Mouse (Mus musculus) left cerebral cortex, adult 8-10 months (tissue): ENCODE measurements around the gene Lasp1. TPM values are rescaled to one million over a fixed set of nuclear protein-coding genes. Genes with fewer than 3 reads are reported as not detected.
"Not testable (repeated sequence)": the region's sequence is repeated elsewhere in the genome, so short reads cannot be mapped to it uniquely, and the experiment has no call there.

ENCODE experiments used
- DNase-seq, 2 experiments: peaks; one replicate each; pipeline ENCODE4 v3.0.0; 2022; ENCODE audit warnings: low spot score in 2 of 2
- total RNA-seq, 4 experiments: library from RNA; stranded (reverse); gene quantifications; 2 replicates each; pipeline ENCODE4 v1.2.4; 2022

Lasp1 gene
- 100 to 1,000 TPM; 138 to 169 (median 155) TPM for total RNA-seq

DNA sequence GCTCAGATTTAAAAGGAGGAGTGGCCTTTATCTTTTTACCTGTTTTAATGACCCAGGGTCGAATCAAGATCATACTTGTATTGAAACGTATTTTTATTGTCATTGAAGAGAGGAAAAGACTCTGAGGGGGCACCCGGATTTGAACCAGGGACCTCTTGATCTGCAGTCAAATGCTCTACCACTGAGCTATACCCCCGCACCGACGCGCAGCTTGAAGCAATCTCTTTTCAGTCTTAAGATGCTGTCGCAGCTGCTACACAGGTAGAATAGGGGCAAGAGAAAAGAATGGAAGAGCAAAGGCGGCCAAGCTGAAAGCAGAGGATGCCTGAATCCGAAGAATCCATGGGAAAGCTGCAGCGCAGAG is at the start of gene Lasp1:
Gene Lasp1, plus strand, starts transcription at position 219 of the 364 bp plus-strand sequence.
- peak; percentile 84 to 98 for DNase-seq

DNA sequence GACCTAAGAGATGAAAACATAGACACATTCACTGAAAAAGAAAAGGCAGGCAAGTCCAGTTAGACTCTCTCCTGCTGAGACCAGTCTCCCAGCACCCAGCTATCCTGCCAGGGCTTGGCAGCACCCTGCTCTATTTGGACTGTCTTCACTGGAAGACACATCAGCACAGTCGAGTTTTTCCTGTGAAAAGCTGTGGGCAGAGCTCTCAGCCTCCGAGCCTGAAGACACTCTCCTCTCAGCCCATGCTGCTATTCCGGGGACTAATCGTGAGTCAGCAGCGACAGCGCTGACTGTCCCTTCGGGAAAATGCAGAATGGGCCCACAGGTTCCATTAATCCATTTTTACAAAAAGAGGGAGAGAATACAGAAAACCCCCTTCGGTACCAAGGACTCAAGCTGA is 45.5 kb upstream of the Lasp1 start:
- DNase-seq, result peak; percentile 31 to 74

DNA sequence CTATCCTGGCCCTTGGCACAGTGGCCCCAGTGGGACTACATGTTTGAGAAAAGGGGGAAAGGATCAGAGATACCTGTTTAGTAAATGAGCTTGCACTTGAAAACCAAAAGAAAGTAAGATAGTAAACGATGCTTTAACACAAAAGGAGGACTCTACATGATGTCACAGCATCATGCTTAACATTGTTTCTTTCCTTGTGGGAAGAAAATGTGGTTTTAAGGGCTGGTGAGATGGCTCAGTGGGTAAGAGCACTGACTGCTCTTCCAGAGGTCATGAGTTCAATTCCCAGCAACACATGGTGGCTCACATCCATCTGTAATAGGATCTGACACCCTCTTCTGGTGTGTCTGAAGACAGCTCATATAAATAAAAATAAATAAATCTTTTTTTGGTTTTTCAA is 40.7 kb upstream of the Lasp1 start:
- DNase-seq, result no peak

DNA sequence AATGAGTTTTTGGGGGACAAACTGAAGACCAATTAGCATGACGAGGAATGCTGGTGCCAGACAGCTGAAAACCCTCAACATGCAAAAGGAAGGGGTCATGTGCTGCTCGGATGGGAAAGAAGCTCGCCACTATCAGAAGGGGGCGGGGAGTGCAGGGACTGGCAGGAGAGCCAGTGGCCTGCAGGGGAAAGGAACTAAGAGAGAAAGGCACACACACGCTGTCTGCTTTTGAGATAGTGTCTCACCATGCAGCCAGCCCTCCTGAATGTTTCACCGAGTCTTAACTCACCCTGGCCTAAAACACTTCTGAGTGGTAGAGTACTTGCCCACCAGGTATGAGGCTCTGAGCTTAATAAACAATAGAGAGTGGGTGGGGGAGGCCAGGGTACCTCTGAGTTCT is 39.9 kb upstream of the Lasp1 start:
- DNase-seq, result no peak

DNA sequence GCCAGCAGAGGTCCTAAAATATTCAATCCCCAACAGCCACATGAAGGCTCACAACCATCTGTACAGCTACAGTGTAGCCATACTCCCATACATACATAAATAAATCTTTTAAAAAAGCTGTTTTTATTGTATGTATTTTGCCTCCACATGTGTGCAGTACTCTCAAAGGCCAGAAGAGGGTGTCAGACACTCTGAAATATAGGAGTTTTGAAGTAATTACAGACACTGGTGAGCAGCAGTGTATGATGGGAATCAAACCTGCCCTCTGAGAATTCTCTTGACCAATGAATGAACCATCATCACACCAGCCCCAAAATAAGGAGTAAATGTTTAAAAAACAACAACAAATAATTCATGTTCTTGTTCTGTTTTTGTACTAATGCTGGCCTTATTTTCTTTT is 37.2 kb upstream of the Lasp1 start:
- no peak for DNase-seq

DNA sequence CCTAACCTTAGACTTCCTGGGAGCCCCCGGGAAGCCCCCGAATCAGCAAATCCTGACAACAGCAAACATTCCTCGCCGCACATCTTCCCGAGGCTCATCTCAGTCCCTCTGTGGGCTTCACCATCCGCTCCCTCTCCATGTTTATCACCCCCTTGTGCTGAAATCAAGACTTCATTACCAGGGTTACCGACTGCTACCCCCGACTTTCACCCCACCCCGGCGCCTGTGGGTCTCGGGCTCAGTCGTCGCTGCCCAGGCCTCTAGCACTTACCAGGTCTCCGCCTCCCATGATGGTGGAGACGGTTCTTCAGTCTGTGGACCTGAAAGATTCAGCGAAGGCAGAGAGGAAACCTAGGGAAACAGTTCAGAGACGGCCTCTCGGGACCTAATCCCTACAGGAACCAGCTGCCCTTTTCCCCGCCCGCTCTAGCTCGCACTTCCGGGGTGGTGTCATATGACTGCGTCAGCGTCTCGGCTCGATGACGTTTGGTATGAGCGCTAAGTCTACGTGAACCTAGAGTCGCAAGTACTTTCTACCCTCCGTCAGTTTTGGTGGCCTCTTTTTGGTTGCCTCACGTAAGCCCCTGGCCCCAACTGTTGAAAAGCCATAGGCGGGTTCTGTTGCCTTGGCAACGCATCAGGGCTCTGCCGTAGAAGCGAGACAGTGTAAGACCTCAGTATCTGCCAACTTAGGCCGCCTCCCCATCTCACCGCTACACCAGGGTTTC is 32.5 kb upstream of the Lasp1 start, which contains the start of gene Cwc25:
Gene Cwc25, minus strand, starts transcription at position 403 of the 728 bp plus-strand sequence.
- peak; percentile 94 to 98 for DNase-seq

DNA sequence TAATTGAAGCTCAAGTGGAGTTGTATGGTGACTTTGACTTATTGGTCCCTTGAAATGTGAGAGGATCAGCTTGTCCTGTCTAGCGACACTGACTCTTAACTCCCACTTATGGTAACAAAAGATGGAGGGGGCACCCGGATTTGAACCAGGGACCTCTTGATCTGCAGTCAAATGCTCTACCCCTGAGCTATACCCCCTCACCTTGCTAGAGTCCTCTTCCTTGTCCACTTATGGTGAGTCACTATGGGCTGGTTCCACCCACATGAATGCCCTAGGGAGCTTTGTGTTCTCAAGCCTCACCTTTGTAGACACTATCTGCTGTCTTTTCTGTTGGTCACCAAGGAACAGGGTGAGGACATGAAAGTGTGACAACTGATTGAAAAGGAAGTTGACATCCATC is 29.1 kb upstream of the Lasp1 start:
- DNase-seq, result no peak

DNA sequence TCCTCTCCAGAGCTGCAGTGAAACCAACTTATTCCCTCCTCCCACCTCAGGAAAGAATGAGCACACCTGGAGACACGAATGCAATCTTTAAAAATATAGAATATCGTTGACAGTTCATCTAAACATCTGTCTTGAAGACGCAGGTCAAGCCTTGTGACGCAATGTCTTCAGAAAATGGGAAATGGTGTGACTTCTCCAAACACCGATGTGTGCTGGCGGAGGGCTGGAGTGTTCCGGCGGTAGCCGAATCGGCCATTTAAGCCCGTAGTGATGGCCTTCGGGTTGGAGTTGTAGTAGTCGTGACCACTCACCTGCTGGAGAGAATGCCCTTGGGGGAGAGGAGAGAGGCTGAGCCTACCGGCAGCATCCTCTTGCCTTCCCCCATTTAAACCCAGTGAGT is 27.4 kb upstream of the Lasp1 start:
- no peak for DNase-seq

DNA sequence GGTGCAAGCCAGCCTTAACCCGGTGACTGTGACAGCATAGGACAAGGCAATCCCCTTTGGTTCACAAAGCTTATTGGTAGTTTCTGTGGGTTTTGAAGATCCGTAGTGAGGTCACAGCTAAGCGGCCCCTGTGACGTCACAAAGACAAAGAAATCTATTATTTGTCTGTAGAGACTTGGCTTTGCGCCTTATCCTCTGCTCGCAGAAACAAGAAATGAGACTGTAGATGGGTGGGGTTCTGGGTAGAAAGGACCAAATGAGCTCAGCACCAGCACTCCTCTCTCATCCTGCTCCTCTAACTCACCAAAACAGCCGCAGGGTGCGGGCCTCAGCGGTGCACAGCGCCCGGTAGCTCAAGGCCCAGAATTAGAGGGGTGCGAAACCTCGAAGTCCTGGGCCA is 23.6 kb upstream of the Lasp1 start:
- DNase-seq, result no peak

DNA sequence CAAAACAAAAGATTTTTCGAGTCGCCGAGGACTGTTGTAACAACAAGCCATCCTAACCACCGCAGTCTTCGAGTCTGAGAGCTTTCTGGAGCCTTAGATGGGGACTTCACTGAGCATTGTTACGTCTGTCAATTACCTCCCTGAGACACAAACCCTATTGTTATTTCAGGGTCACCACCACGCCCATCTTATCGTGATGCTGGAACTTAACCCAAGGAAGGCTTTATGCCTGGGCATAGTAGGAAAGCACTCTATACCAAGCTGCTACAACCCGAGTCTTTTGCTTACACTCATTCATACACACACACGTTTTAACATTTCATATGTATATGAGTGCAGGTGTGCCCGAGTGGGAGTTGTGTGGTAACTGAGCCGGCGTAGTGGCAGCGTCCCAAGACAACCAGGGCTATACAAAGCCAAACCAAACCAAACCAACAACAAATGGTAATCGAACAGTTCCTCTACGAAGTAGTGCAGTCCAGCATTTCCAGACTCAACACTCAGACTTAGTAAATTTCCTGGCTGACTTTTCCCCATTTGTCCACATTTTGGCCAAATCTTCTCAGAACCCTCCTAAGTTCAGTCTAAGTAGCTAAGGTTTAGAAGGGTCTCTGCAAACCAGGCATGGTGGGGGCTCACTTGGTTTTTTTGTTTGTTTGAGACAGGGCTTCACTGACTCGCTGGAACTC is 22.8 kb upstream of the Lasp1 start, which contains the start of gene 1700001P01Rik:
Gene 1700001P01Rik, minus strand, starts transcription at position 111 of the 689 bp plus-strand sequence.
- DNase-seq, result no peak

DNA sequence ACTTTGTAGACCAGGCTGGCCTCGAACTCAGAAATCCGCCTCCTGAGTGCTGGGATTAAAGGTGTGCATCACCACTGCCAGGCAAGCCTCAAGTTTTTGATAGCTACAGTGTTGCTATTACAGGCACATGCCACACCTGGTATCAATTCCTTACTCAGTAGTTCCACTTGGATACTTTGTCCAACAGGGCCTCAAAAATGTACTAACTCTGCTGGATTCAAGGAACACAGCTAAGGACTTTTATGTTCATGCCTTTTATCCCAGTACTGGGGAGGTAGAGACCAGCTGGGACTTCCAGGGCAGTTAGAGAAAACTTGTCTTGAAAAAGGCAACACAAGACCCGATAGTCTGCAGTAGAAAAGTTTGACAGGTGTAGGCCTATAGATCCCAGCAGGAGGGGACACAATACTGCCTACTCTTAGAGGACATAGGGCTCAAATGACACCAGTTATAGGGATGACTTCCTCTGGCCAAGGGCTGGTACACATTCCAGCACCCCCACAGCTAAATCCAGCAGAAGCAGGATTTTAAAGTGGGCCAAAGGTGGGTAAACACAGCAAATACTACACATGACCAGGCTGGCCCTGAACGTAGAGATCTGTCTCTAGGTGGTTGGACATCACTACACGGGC is 22.2 kb upstream of the Lasp1 start:
- no peak for DNase-seq

DNA sequence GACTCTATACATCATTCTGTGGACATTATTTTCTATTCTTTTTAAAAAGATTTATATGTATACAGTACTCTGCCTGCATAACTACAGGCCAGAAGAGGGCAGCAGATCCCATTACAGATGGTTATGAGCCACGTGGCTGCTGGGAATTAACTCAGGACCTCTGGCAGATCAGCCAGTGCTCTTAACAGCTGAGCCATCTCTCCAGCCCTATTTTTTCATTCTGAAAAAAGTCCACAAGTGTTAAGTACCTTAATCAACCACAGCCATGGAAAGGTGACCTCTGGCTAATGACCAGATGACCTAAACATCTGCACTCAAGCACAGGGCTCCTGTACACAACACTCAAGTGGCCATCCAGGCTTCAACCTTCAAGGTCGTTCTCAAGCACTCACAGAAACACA is 21.7 kb upstream of the Lasp1 start:
- no peak for DNase-seq

DNA sequence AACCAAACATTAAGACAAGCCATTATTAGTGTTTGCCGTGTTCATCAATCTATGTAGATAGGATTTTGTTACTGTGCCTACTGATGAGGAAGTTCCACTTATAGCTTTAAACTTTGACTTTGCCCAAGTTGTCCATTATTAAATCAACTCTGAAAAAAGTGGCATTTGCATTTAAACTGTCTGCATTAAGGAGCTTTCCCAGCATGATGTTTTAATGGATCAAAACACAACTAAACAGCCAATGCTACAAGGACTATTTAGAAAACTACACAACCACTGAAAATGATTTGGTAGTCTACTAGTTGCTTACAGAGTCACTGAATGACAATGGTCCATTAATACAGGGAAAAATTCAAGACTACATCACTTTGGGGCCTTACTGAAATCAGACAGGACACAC is 19.9 kb upstream of the Lasp1 start:
- DNase-seq, result no peak

DNA sequence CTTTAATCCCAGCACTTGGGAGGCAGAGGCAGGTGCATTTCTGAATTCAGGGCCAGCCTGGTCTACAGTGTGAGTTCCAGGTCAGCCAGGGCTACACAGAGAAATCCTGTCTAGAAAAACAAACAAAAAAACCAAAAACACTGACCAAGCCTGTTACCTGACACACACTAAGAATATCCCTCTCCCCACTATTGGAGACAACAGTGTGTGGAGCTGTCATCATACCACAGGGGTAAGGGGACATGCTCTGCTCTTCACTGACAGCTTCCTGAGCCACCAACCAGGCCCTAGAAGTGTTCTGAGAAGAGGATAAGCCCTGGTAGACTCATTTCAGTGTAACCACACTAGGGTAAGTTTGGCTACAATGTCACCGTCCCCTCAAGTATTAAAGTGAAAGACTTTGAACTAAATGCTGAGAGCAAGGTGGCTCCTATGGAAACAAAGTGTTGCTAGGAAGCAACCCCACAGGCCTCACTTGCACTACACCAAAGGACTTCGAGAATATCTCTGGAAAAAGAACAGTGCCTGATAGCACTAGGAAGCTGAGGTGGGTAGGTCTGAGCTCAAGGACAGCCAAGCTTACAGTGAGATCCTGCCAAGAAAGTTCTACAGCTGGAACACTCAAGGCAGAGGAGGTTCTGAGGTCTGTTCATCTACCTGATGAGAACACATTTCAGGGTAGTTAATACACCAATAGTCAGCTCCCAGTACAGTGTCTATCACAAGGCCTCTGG is 18.7 kb upstream of the Lasp1 start:
- DNase-seq, result no peak

DNA sequence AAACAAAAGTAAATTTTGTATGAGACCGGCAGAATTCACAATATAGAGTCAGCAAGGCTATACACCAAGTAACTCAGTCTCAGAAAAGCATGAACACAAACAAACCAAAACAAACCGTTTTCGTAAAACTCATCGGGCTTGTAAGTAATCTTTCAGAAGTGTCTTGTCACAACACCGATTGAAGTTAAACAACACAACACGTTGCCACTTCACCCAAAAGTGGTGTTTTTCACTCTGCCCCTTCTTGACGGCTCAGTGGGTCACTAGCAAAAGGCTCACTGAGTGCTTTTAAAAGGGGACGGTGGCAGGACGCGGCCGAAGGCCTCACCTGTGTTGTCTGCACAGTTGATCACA is 17.3 kb upstream of the Lasp1 start:
- DNase-seq, result no peak

DNA sequence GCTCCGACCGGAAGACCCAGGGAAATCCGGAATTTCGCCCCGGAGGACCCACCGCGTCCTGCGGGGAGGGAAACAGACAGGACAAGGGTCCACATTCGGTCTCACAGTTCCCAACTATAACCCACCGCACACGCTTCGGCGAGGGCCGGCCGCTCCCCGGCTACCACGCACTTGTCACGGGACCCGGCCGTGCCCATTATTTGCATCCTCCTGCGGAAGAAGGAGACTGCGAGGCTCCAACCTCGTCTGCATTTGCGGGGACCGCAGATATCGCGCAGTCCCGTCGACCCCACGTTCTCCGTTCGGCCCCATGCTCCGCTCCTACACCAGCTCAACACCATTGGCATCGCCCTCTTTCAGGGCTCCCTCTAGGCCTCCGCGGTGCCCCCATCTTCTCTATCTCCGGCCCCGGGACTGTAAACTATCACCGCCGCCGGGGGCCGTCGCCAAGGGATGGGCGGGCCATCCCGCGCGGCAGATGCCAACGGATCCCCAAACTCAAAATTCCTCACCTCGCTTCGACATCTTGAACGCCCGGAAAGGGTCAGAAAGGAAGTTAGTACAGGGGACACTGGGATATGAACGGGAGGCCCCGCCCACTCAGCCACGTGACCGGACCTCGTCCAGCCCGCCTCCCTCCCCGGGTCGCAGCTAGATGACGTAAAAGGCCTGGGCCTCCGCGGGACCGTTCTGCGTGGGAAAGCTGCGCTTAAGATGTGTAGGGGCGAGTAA is 16.8 kb upstream of the Lasp1 start, which contains the start of gene Rpl23:
Gene Rpl23, minus strand, starts transcription at position 606 of the 732 bp plus-strand sequence.
- peak; percentile 98 to 99 for DNase-seq

DNA sequence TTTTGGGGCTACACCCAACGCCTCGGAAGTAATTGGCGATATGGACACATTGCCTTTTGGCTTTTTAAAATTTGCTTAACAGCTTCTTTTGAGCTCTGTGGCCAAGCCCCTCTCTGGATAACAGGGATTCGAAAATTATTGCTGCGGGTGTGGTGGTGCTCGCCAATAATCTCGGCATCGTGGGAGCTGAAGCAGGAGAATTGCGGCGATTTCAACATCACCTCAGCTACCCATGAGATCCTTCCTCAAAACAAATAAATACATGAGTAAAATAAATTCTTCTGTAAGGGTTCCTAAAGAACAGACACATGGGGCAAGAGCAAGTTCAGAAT is 16.3 kb upstream of the Lasp1 start:
- DNase-seq, result no peak

DNA sequence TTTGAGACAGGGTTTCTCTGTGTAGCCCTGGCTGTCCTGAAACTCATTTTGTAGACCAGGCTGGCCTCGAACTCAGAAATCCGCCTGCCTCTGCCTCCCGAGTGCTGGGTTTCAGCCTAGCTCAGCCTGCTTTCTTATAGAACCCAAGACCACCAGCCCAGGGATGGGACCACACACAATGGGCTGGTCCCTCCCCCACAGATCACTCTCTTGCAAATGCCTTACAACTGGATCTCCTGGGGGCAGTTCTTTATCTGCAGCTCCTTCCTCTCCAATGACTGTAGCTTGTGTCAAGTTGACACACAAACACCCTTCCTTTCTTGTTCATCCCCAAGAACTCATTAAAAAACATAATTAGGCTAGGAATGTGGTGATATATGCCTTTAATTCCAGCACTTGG is 10.8 kb upstream of the Lasp1 start:
- DNase-seq, result no peak

DNA sequence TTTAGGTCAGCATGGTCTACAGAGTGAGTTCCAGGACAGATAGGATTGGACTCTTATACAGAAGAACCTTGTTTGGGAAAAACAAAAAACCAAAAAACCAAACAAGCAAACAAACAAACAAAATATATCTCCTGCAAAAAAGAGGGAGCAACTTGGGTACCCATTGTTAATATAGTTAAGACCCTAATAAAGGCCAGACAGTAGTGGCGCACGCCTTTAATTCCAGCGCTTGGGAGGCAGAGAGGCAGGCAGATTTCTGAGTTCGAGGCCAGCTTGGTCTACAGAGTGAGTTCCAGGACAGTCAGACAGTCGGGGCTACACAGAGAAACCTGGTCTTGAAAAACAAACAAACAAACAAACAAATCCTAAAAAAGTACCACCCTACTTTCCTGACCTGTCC is 9.1 kb upstream of the Lasp1 start:
- DNase-seq, result no peak

DNA sequence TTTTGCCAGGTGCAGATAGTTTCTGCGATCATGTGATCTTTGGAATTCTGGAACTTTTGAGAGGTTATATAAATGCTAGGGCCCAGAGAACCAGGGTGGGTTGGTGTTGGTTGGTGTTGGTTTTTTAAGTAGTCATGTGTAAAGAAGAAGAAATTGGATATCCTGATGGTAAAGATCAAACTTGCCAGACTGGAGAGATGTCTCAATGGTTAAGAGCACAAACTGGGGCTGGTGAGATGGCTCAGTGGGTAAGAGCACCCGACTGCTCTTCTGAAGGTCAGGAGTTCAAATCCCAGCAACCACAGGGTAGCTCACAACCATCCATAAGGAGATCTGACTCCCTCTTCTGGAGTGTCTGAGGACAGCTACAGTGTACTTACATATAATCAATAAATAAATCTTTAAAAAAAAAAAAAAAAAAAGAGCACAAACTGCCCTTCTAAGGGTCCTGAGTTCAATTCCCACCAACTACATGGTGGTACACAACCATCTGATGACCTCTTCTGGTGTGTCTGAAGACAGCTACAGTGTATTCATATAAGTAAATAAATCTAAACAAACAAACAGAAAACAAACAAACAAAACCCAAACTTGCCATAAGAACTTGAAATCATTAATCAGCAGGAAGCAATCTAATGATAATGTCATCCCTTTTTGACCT is 7.9 kb upstream of the Lasp1 start:
- DNase-seq, result not testable (repeated sequence)

DNA sequence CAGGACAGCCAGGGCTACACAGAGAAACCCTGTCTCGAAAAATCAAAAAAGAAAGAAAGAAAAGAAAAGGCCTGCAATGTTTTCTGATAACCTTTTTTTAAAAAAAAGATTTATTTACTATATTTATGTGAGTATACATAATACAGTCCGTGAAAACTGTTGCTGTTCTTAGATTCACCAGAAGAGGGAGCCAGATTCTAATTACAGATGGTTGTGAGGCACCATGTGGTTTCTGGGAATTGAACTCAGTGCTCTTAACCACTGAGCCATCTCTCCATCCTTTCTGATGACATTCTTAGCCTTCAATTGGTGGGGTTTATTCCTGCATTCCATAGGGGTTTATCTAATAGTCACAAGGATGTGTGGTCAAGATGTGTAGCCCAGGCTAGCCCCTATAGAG is 5.6 kb upstream of the Lasp1 start:
- DNase-seq, result no peak
